Mouse (Mus musculus): ENCODE measurements around the gene Slc4a4.

Slc4a4 gene

GRCm38 (mm10) chr5:88916501-88916971 is 29.9 kb downstream of the Slc4a4 start:
- no peak for DNase-seq (ENCODE audit: low spot score in 2 of 2)

- DNase-seq (ENCODE audit: low spot score in 2 of 2): no peak
Observed at GRCm38 (mm10) chr5:88917221-88917620, 30.6 kb downstream of the Slc4a4 start.

GRCm38 (mm10) chr5:88917630-88918029 is 31.0 kb downstream of the Slc4a4 start:
- no peak for DNase-seq (ENCODE audit: low spot score in 2 of 2)

GRCm38 (mm10) chr5:88918538-88918937 is 31.9 kb downstream of the Slc4a4 start:
- DNase-seq (ENCODE audit: low spot score in 2 of 2): no peak

- DNase-seq (ENCODE audit: low spot score in 2 of 2): no peak
Observed at GRCm38 (mm10) chr5:88925576-88925975, 39.0 kb downstream of the Slc4a4 start.

- peak in 1 of 2 experiments; percentile 45 for DNase-seq (ENCODE audit: low spot score in 2 of 2)
Observed at GRCm38 (mm10) chr5:88928201-88928916, 41.7 kb downstream of the Slc4a4 start.

GRCm38 (mm10) chr5:88929392-88930094 is 42.9 kb downstream of the Slc4a4 start:
- DNase-seq (ENCODE audit: low spot score in 2 of 2): peak; percentile 69 to 70

- no peak for DNase-seq (ENCODE audit: low spot score in 2 of 2)
Observed at GRCm38 (mm10) chr5:88930129-88930528, 43.5 kb downstream of the Slc4a4 start.

- DNase-seq (ENCODE audit: low spot score in 2 of 2): no peak
Observed at GRCm38 (mm10) chr5:88930611-88931010, 44.0 kb downstream of the Slc4a4 start.

GRCm38 (mm10) chr5:88931176-88931575 is 44.6 kb downstream of the Slc4a4 start:
- DNase-seq (ENCODE audit: low spot score in 2 of 2): no peak

GRCm38 (mm10) chr5:88933454-88933853 is 46.8 kb downstream of the Slc4a4 start:
- no peak for DNase-seq (ENCODE audit: low spot score in 2 of 2)

- peak; percentile 39 to 55 for DNase-seq (ENCODE audit: low spot score in 2 of 2)
Observed at GRCm38 (mm10) chr5:88933946-88934345, 47.3 kb downstream of the Slc4a4 start.

GRCm38 (mm10) chr5:88938208-88938607 is 51.6 kb downstream of the Slc4a4 start:
- no peak for DNase-seq (ENCODE audit: low spot score in 2 of 2)

GRCm38 (mm10) chr5:88939151-88939550 is 52.5 kb downstream of the Slc4a4 start:
- no peak for DNase-seq (ENCODE audit: low spot score in 2 of 2)

GRCm38 (mm10) chr5:88939782-88940181 is 53.2 kb downstream of the Slc4a4 start:
- DNase-seq (ENCODE audit: low spot score in 2 of 2): no peak

- DNase-seq (ENCODE audit: low spot score in 2 of 2): no peak
Observed at GRCm38 (mm10) chr5:88941905-88942304, 55.3 kb downstream of the Slc4a4 start.

- peak; percentile 38 to 53 for DNase-seq (ENCODE audit: low spot score in 2 of 2)
Observed at GRCm38 (mm10) chr5:88945661-88946339, 59.2 kb downstream of the Slc4a4 start.

- DNase-seq (ENCODE audit: low spot score in 2 of 2): no peak
Observed at GRCm38 (mm10) chr5:88950337-88950736, 63.7 kb downstream of the Slc4a4 start.

- no peak for DNase-seq (ENCODE audit: low spot score in 2 of 2)
Observed at GRCm38 (mm10) chr5:88952757-88953577, 66.3 kb downstream of the Slc4a4 start.

GRCm38 (mm10) chr5:88957735-88958134 is 71.1 kb downstream of the Slc4a4 start:
- DNase-seq (ENCODE audit: low spot score in 2 of 2): no peak

GRCm38 (mm10) chr5:88958966-88959365 is 72.3 kb downstream of the Slc4a4 start:
- no peak for DNase-seq (ENCODE audit: low spot score in 2 of 2)

GRCm38 (mm10) chr5:88959412-88959811 is 72.8 kb downstream of the Slc4a4 start:
- DNase-seq (ENCODE audit: low spot score in 2 of 2): no peak
